Comparison of ENCODE assay signal across 9 mouse cellular contexts in genomic region chr4:126181170-126181957, GRCm38 (mm10). TPM values are rescaled to one million over a fixed set of nuclear protein-coding genes. Genes with fewer than 3 reads are reported as not detected.
DNase-seq lines count a peak whose midpoint lies in the region; ATAC-seq and TF ChIP-seq lines count a peak whose summit lies in the region.
"Had no signal": no experiment of that assay in that cellular context is flagged by ENCODE, and none has a peak within 500 bp of the region (broad histone marks: within the 10 kb centered on the region; RNA-seq: fewer than 3 reads in every experiment).

No protein-coding gene starts in this region.

- H3K9ac ChIP-seq in lung, embryonic 14.5 days: no peak overlapping the region
- H3K9ac ChIP-seq: hindbrain, embryonic 15.5 days had no signal

- peak; percentile 71; the same call in 1 of the 2 replicates for TF ChIP-seq CTCF in spleen, adult 2 months (IDR thresholded peaks at IDR 0.05; ENCODE audit: extremely low read depth, insufficient read depth, insufficient read length, insufficient replicate concordance)
- TF ChIP-seq CTCF in lung, embryonic 14.5 days (IDR thresholded peaks at IDR 0.05; ENCODE audit: low read depth): peak; percentile 72

- no peaks in the 10 kb centered on the region for H3K4me1 ChIP-seq in spleen, adult 2 months (ENCODE audit: control insufficient read depth, insufficient read depth, insufficient read length)
- H3K4me1 ChIP-seq in embryonic facial prominence, embryonic 10.5 days: no peaks in the 10 kb centered on the region
- no peaks in the 10 kb centered on the region for H3K4me1 ChIP-seq in lung, embryonic 14.5 days (ENCODE audit: insufficient read depth)
- H3K4me1 ChIP-seq: hindbrain, embryonic 15.5 days had no signal

- 66% methylated on average over 7 of the region's 7 CpGs for WGBS in spleen, adult 2 months
- WGBS in embryonic facial prominence, embryonic 10.5 days: 75% methylated on average over 7 of the region's 7 CpGs
- 50% methylated on average over 7 of the region's 7 CpGs for WGBS in lung, embryonic 14.5 days

- H3K4me2 ChIP-seq in lung, embryonic 14.5 days: no peak overlapping the region
- H3K4me2 ChIP-seq: hindbrain, embryonic 15.5 days had no signal

- peaks cover 27% of the 10 kb centered on the region for H3K36me3 ChIP-seq in spleen, adult 2 months (ENCODE audit: control insufficient read depth, insufficient read depth, low read length)
- peaks cover 96% of the 10 kb centered on the region for H3K36me3 ChIP-seq in embryonic facial prominence, embryonic 10.5 days (replicated peaks)
- H3K36me3 ChIP-seq in lung, embryonic 14.5 days (ENCODE audit: insufficient read depth): peaks cover 90% of the 10 kb centered on the region
- H3K36me3 ChIP-seq in splenic B cell, adult 2 months (ENCODE audit: control insufficient read depth, insufficient read depth, low read length, poor library complexity, severe bottlenecking): peaks cover 19% of the 10 kb centered on the region

- no peak for TF ChIP-seq POLR2A in spleen, adult 2 months (IDR thresholded peaks at IDR 0.05; ENCODE audit: low read depth, low read length)

- H3K9me3 ChIP-seq in embryonic facial prominence, embryonic 10.5 days: no peaks in the 10 kb centered on the region
- no peaks in the 10 kb centered on the region for H3K9me3 ChIP-seq in lung, embryonic 14.5 days (ENCODE audit: low read depth, low read length)
- H3K9me3 ChIP-seq: hindbrain, embryonic 15.5 days had no signal

- peak; percentile 72 for DNase-seq in adrenal gland, adult 2 months
- no peak for DNase-seq in adrenal gland, adult 8-10 months
- peak in 1 of 2 experiments; percentile 43 for DNase-seq in spleen, adult 2 months (ENCODE audit: low read depth in 1 of 2, low spot score in 2 of 2)
- DNase-seq in spleen, adult 12 weeks (ENCODE audit: low spot score): no peak
- peak; percentile 30 for DNase-seq in embryonic facial prominence, embryonic 10.5 days (ENCODE audit: low spot score)
- peak; percentile 57 for DNase-seq in kidney, adult 8-10 months
- DNase-seq in lung, embryonic 14.5 days: peak; percentile 75
- DNase-seq in splenic B cell, adult 2 months (ENCODE audit: low read depth, low spot score): peak; percentile 78

- no peak overlapping the region for H3K27ac ChIP-seq in spleen, adult 2 months (ENCODE audit: insufficient read depth, low read length)
- no peak overlapping the region for H3K27ac ChIP-seq in embryonic facial prominence, embryonic 10.5 days (replicated peaks)
- H3K27ac ChIP-seq in lung, embryonic 14.5 days (ENCODE audit: low read depth): no peak overlapping the region
- H3K27ac ChIP-seq: hindbrain, embryonic 15.5 days had no signal

- ATAC-seq in lung, embryonic 14.5 days (ENCODE audit: insufficient read depth): peak; percentile 38; the same call in 1 of the 2 replicates

- H3K27me3 ChIP-seq in spleen, adult 2 months (ENCODE audit: control insufficient read depth, insufficient read depth, low read length): no peaks in the 10 kb centered on the region
- H3K27me3 ChIP-seq in embryonic facial prominence, embryonic 10.5 days (replicated peaks; ENCODE audit: low read depth, poor library complexity, severe bottlenecking): no peaks in the 10 kb centered on the region
- no peaks in the 10 kb centered on the region for H3K27me3 ChIP-seq in lung, embryonic 14.5 days (ENCODE audit: insufficient read depth, low read length)
- no peaks in the 10 kb centered on the region for H3K27me3 ChIP-seq in splenic B cell, adult 2 months (ENCODE audit: control insufficient read depth, insufficient read depth, low read length, poor library complexity, severe bottlenecking)
- H3K27me3 ChIP-seq: hindbrain, embryonic 15.5 days had no signal

- no peak overlapping the region for H3K4me3 ChIP-seq in spleen, adult 2 months (ENCODE audit: extremely low read depth, insufficient read depth, insufficient read length)
- no peak overlapping the region for H3K4me3 ChIP-seq in embryonic facial prominence, embryonic 10.5 days
- H3K4me3 ChIP-seq in lung, embryonic 14.5 days (ENCODE audit: low read depth, low read length): no peak overlapping the region
- H3K4me3 ChIP-seq: hindbrain, embryonic 15.5 days had no signal

RNA-seq across cellular contexts. Expression of gene Sh3d21, which starts 18.1 kb away (rescaled TPM):
- total RNA-seq in adrenal gland, adult 2 months (2021): 1 to 10 TPM; 2.5 to 3.2 TPM
- 1.4 and 1.8 TPM in 2 replicates for polyA plus RNA-seq in adrenal gland, adult 2 months (2012; rRNA removed)
- 1 to 10 TPM; 2.7 to 5.0 (median 4.3) TPM for total RNA-seq in adrenal gland, adult 8-10 months (2022)
- 0.34 and 0.54 TPM in 2 replicates for polyA plus RNA-seq in spleen, adult 2 months (2012; rRNA removed)
- 2.0 and 3.1 TPM in 2 replicates for polyA plus RNA-seq in embryonic facial prominence, embryonic 10.5 days (2016; fragmentation: Nextera tagmentation; extraction: Ambion mirVana)
- polyA plus RNA-seq in lung, embryonic 14.5 days (2014; fragmentation: Nextera tagmentation; extraction: Ambion mirVana): 5.7 and 7.0 TPM in 2 replicates

RNA-seq across cellular contexts. Expression of gene Thrap3, which starts 21.2 kb away (rescaled TPM):
- 100 to 1,000 TPM; 169 to 173 TPM for total RNA-seq in adrenal gland, adult 2 months (2021)
- polyA plus RNA-seq in adrenal gland, adult 2 months (2012; rRNA removed): 29.1 and 36.8 TPM in 2 replicates
- 100 to 1,000 TPM; 203 to 250 (median 221) TPM for total RNA-seq in adrenal gland, adult 8-10 months (2022)
- 51.1 and 53.0 TPM in 2 replicates for polyA plus RNA-seq in spleen, adult 2 months (2012; rRNA removed)
- 262 and 263 TPM in 2 replicates for polyA plus RNA-seq in embryonic facial prominence, embryonic 10.5 days (2016; fragmentation: Nextera tagmentation; extraction: Ambion mirVana)
- 262 and 268 TPM in 2 replicates for polyA plus RNA-seq in lung, embryonic 14.5 days (2014; fragmentation: Nextera tagmentation; extraction: Ambion mirVana)

RNA-seq across cellular contexts. Expression of gene Eva1b, which starts 33.8 kb away (rescaled TPM):
- total RNA-seq in adrenal gland, adult 2 months (2021): 10 to 100 TPM; 13.3 to 35.0 TPM
- polyA plus RNA-seq in adrenal gland, adult 2 months (2012; rRNA removed): 111 and 156 TPM in 2 replicates
- total RNA-seq in adrenal gland, adult 8-10 months (2022): 10 to 100 TPM; 21.1 to 32.2 (median 27.0) TPM
- polyA plus RNA-seq in spleen, adult 2 months (2012; rRNA removed): 57.5 and 89.5 TPM in 2 replicates
- 37.1 and 38.9 TPM in 2 replicates for polyA plus RNA-seq in embryonic facial prominence, embryonic 10.5 days (2016; fragmentation: Nextera tagmentation; extraction: Ambion mirVana)
- polyA plus RNA-seq in lung, embryonic 14.5 days (2014; fragmentation: Nextera tagmentation; extraction: Ambion mirVana): 92.6 and 97.8 TPM in 2 replicates

Comparison
In these comparisons a context has a peak if more than half of its experiments do, and no peak if none do; other contexts are left out.
1. DNase-seq: peak in adrenal gland, adult 2 months (single experiment), embryonic facial prominence, embryonic 10.5 days (single experiment), kidney, adult 8-10 months (2 of 2), lung, embryonic 14.5 days (single experiment) and splenic B cell, adult 2 months (single experiment); none in adrenal gland, adult 8-10 months (single experiment) and spleen, adult 12 weeks (single experiment).